Mouse (Mus musculus) heart, adult 2 months (tissue): ENCODE data around the gene Spast.

ENCODE experiments used
- CTCF ChIP-seq: fragments of 200-600 bp; IDR thresholded peaks from 2 replicates; pipeline ENCODE4 v1.8.1; 2022; ENCODE audit warnings: antibody characterized with exemption, mild to moderate bottlenecking, moderate library complexity
- EP300 ChIP-seq: fragments of 200-500 bp; IDR thresholded peaks from 2 replicates; pipeline ENCODE4 v1.6.1; 2011; ENCODE audit warnings: low read depth, low read length, control low read depth; ENCODE audit not compliant: insufficient read depth
- POLR2A ChIP-seq: fragments of 200-500 bp; IDR thresholded peaks from 2 replicates; pipeline ENCODE4 v1.6.1; 2011; ENCODE audit warnings: mild to moderate bottlenecking, low read depth, low read length, control low read depth; ENCODE audit not compliant: insufficient read depth

DNA sequence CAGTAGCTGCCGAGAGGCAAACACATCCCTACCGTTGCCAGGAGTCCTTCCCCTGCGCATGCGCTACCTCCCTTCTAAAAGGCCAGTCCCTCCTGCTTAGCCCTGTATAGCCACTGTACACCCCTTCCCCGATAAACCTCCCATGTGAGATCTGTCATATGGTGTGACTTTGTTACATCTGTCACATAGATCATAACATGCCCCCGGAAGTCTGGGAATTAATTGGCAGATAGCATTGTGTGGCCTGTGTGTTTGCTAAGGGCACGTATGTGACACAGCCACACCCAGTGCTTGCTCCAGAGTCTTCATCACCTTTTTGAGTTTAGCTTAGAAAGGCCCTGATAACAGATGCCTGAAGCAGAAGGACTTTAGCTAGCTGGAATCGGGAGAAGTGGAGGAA lies 91.3 kb downstream of the Spast start:
- TF ChIP-seq CTCF = no peak
- no peak for TF ChIP-seq POLR2A
- no peak for TF ChIP-seq EP300
